Mouse (Mus musculus) hindbrain, embryonic 14.5 days (tissue): ENCODE data around the gene Fam45a. TPM values are rescaled to one million over a fixed set of nuclear protein-coding genes. Genes with fewer than 3 reads are reported as not detected.
A peak's percentile ranks its signal among the peaks of the same experiment; 100 is the strongest.

Experiments
- ATAC-seq: fragments of 200-750 bp; cut with Nextera tagmentation; 2 replicates; pipeline ENCODE4 v1.8.0; 2017; ENCODE audit warnings: moderate number of reproducible peaks, mild to moderate bottlenecking, moderate TSS enrichment, moderate library complexity; ENCODE audit not compliant: low FRiP score
- DNase-seq: peaks from one replicate; pipeline ENCODE4 v3.0.0-alpha.2; 2015; ENCODE audit warnings: low spot score
- H3K27ac ChIP-seq: fragments of 300-500 bp; sonication (generic); 2 replicates; pipeline ENCODE4 v1.5.1; 2014; ENCODE audit warnings: mild to moderate bottlenecking, moderate library complexity
- H3K27me3 ChIP-seq: fragments of 300-500 bp; sonication (generic); 2 replicates; pipeline ENCODE4 v1.6.1; 2014; ENCODE audit warnings: mild to moderate bottlenecking, low read length, mixed read lengths; ENCODE audit not compliant: control insufficient read depth, insufficient read depth
- H3K36me3 ChIP-seq: fragments of 300-500 bp; sonication (generic); replicated peaks from 2 replicates; pipeline ENCODE4 v1.6.1; 2014; ENCODE audit not compliant: control insufficient read depth, insufficient read depth
- H3K4me1 ChIP-seq: fragments of 300-500 bp; sonication (generic); replicated peaks from 2 replicates; pipeline ENCODE4 v1.6.1; 2014; ENCODE audit warnings: antibody characterized with exemption, low read length, mixed read lengths; ENCODE audit not compliant: control insufficient read depth, insufficient read depth
- H3K4me2 ChIP-seq: fragments of 300-500 bp; sonication (generic); replicated peaks from 2 replicates; pipeline ENCODE4 v1.6.1; 2014; ENCODE audit warnings: mild to moderate bottlenecking, moderate library complexity
- H3K4me3 ChIP-seq: fragments of 300-500 bp; sonication (generic); replicated peaks from 2 replicates; pipeline ENCODE4 v1.5.1; 2014; ENCODE audit warnings: mild to moderate bottlenecking, low read length
- H3K9ac ChIP-seq: fragments of 300-500 bp; sonication (generic); 2 replicates; pipeline ENCODE4 v1.6.1; 2014
- H3K9me3 ChIP-seq: fragments of 300-500 bp; sonication (generic); 2 replicates; pipeline ENCODE4 v1.6.1; 2016; ENCODE audit warnings: low read length; ENCODE audit not compliant: control insufficient read depth
- WGBS: fragments of 180-500 bp; shearing (Covaris S2); extraction: QIAGEN DNeasy Blood & Tissue Kit; methylation state at CpG from one replicate; pipeline ENCODE4 v1.1.7; 2014; 5-methylcytosine and 5-hydroxymethylcytosine counted together
- microRNA-seq: library from miRNA; unstranded; fragments of <30 nt; microRNA quantifications from one replicate; pipeline ENCODE4, GENCODE M21; 2016
- polyA plus RNA-seq: library from polyadenylated mRNA; unstranded; fragments of >200 nt; fragmentation: Nextera tagmentation; extraction: Ambion mirVana; gene quantifications from 2 replicates; pipeline ENCODE4 v1.2.1, GENCODE M21; 2014

The Fam45a gene
- polyA plus RNA-seq, 1 experiment from 2014 or later, result 49.6 TPM

DNA sequence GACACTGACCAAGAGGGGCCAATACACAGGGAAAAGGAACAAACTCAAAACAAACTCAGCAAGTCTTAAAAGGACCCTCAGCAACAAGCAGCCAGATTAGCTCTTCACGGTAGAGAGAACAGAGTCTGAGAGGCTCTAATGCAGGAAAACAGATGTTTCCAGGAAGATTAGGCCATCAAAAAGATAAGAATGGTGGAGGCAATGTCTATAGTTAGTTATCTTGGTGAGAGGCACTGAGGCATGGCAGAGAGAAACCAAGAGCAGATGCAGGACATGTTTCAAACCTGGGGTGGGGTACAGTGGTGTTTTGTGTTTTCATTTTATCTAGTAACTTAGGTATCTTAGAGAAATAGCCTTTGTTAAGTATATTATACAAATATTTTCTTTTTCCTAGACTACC is 60.9 kb downstream of the Fam45a start:
- WGBS, result 76% methylated on average over 1 of the region's 1 CpGs

GRCm38 (mm10) chr19:60873501-60873900 is 62.1 kb downstream of the Fam45a start:
- Histone ChIP-seq H3K4me3 (peak overlapping the region; percentile 53), H3K9me3 (no peaks in the 10 kb centered on the region), H3K4me2 (peak overlapping the region; percentile 66), H3K9ac (no peak overlapping the region), H3K36me3 (peaks cover 23% of the 10 kb centered on the region), H3K27ac (0 out of 2 replicates have a peak overlapping the region, but pooled peaks have one; percentile 14), H3K27me3 (no peaks in the 10 kb centered on the region), H3K4me1 (peaks cover 11% of the 10 kb centered on the region; the same call in 1 of the 2 replicates)
- no peak for DNase-seq
- 30% methylated on average over 4 of the region's 4 CpGs for WGBS
- ATAC-seq, result no peak

More for the DNA sequence above, 60.9 kb downstream of the Fam45a start:
- no peak for ATAC-seq
- no peak overlapping the region for H3K27ac ChIP-seq
- no peak for DNase-seq
- H3K36me3 ChIP-seq, result peaks cover 32% of the 10 kb centered on the region
- no peak overlapping the region for H3K4me3 ChIP-seq
- no peak overlapping the region for H3K9ac ChIP-seq
- no peak overlapping the region for H3K4me2 ChIP-seq
- H3K4me1 ChIP-seq, result peaks cover 11% of the 10 kb centered on the region; the same call in 1 of the 2 replicates
- H3K9me3 ChIP-seq, result no peaks in the 10 kb centered on the region
- H3K27me3 ChIP-seq, result no peaks in the 10 kb centered on the region

GRCm38 (mm10) chr19:60874064-60874694 is 62.8 kb downstream of the Fam45a start, which contains the start of gene Prdx3:
Gene Prdx3, minus strand, starts transcription at chr19:60874556.
- H3K4me3 ChIP-seq, result peak within 1 kb of the TSS; percentile 53
- WGBS, result under 1% methylated on average over 28 of the region's 28 CpGs
- peak within 1 kb of the TSS; percentile 70 for H3K9ac ChIP-seq
- H3K36me3 ChIP-seq, result peaks cover 18% of the 10 kb centered on the region
- H3K4me1 ChIP-seq, result peaks cover 11% of the 10 kb centered on the region; the same call in 1 of the 2 replicates
- peak; percentile 87 for DNase-seq
- no peaks in the 10 kb centered on the region for H3K9me3 ChIP-seq
- H3K27me3 ChIP-seq, result no peaks in the 10 kb centered on the region
- peak within 1 kb of the TSS; percentile 70; the same call in 1 of the 2 replicates for H3K27ac ChIP-seq
- peak within 1 kb of the TSS; percentile 66 for H3K4me2 ChIP-seq
- ATAC-seq, result peak; percentile 98

- H3K4me3 ChIP-seq, result no peak overlapping the region
- WGBS, result 9% methylated on average over 3 of the region's 3 CpGs
- H3K4me2 ChIP-seq, result no peak overlapping the region
- no peaks in the 10 kb centered on the region for H3K9me3 ChIP-seq
- DNase-seq (no peak), ATAC-seq (no peak)
- H3K27ac ChIP-seq, result no peak overlapping the region
- no peaks in the 10 kb centered on the region for H3K27me3 ChIP-seq
- H3K9ac ChIP-seq, result no peak overlapping the region
- no peaks in the 10 kb centered on the region for H3K4me1 ChIP-seq
- H3K36me3 ChIP-seq, result no peaks in the 10 kb centered on the region
Observed at GRCm38 (mm10) chr19:60883129-60883528, 71.7 kb downstream of the Fam45a start.

Small RNA genes within 50 kb of the gene (microRNA-seq; reads per million reads assigned to microRNA genes)
- not detected for gene mmu-mir-3084-1

Other genes starting within 250 kb of the Fam45a start
- gene Cacul1, start 230.6 kb upstream of the Fam45a start, polyA plus RNA-seq, result 27.3 and 32.3 TPM in 2 replicates
- 23.1 and 29.6 TPM in 2 replicates for gene Nanos1, start 55.6 kb upstream of the Fam45a start, polyA plus RNA-seq
- gene Eif3a, start 20.9 kb upstream of the Fam45a start, polyA plus RNA-seq, result 117 and 122 TPM in 2 replicates
- 11.6 and 11.9 TPM in 2 replicates for gene Sfxn4, start 49.9 kb downstream of the Fam45a start, polyA plus RNA-seq
- 126 and 135 TPM in 2 replicates for gene Prdx3, start 63.0 kb downstream of the Fam45a start, polyA plus RNA-seq
- gene Grk5, start 78.2 kb downstream of the Fam45a start, polyA plus RNA-seq, result 3.1 and 3.4 TPM in 2 replicates